11 mouse cellular contexts compared by ENCODE assay signal in the genomic region with DNA sequence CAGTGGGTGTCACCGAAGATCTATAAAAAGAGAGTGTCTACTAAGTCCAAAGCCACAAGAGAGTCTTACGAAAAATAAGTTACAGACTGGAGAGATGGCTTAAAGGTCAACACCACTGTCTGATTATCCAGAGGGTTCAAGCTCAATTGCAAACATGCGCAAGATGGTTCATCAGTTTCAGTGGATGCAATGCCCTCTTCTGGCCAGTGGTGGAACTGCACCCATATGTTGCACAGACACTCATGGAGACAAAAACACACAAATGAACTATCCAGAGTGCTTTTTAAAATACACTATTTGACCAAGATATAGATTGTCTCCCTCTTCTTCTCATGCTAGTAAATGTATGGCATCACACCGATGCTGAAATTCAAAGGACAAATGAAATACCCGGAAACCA.
DNase-seq lines count a peak whose midpoint lies in the region; ATAC-seq and TF ChIP-seq lines count a peak whose summit lies in the region.
"Had no signal": no experiment of that assay in that cellular context is flagged by ENCODE, and none has a peak within 500 bp of the region (broad histone marks: within the 10 kb centered on the region; RNA-seq: fewer than 3 reads in every experiment).

No protein-coding gene starts in this region.

- H3K27ac ChIP-seq in left cerebral cortex, adult 2 months = no peak overlapping the region

- intact Hi-C loops in left cerebral cortex, adult 2 months (cut with DNase I) = loop anchor here (10.0 kb wide), 1 partner anchor 344 kb away; no protein-coding TSS in a partner anchor

- peak; percentile 26 to 47 for DNase-seq in cerebellum, postnatal 10 days
- no peak for DNase-seq in left cerebral cortex, adult 2 months (ENCODE audit: extremely low spot score in 1 of 2, low spot score in 2 of 2)
- DNase-seq in left cerebral cortex, adult 8-10 months (ENCODE audit: low spot score in 2 of 2) = no peak
- DNase-seq in 3T3-L1 (ENCODE audit: low read depth, low spot score) = peak; percentile 26
- DNase-seq in ZHBTc4 (ENCODE audit: low read depth, low spot score) = peak; percentile 60
- DNase-seq in spleen, postnatal 10 days (ENCODE audit: low spot score in 2 of 2) = no peak
- DNase-seq in yolk sac, embryonic 10.5 days (ENCODE audit: low spot score) = no peak
- DNase-seq: kidney, adult 11 months; lung, postnatal 36 days had no signal

- H3K4me3 ChIP-seq in left cerebral cortex, adult 2 months = no peak overlapping the region

- peak; percentile 47 for TF ChIP-seq CTCF in left cerebral cortex, adult 2 months (IDR thresholded peaks at IDR 0.05)

- no peak for ATAC-seq in cerebellum, adult (ENCODE audit: insufficient number of reproducible peaks, low FRiP score, low TSS enrichment)
- ATAC-seq: forebrain, embryonic 14.5 days had no signal

Comparison
In these comparisons a context has a peak if more than half of its experiments do, and no peak if none do; other contexts are left out.
1. DNase-seq: peak in cerebellum, postnatal 10 days (2 of 2), 3T3-L1 (single experiment) and ZHBTc4 (single experiment); none in left cerebral cortex, adult 2 months (0 of 2), left cerebral cortex, adult 8-10 months (0 of 2), spleen, postnatal 10 days (0 of 2) and yolk sac, embryonic 10.5 days (single experiment).